Mouse (Mus musculus): ENCODE data around the gene Plscr2.

Gene Plscr2

DNA sequence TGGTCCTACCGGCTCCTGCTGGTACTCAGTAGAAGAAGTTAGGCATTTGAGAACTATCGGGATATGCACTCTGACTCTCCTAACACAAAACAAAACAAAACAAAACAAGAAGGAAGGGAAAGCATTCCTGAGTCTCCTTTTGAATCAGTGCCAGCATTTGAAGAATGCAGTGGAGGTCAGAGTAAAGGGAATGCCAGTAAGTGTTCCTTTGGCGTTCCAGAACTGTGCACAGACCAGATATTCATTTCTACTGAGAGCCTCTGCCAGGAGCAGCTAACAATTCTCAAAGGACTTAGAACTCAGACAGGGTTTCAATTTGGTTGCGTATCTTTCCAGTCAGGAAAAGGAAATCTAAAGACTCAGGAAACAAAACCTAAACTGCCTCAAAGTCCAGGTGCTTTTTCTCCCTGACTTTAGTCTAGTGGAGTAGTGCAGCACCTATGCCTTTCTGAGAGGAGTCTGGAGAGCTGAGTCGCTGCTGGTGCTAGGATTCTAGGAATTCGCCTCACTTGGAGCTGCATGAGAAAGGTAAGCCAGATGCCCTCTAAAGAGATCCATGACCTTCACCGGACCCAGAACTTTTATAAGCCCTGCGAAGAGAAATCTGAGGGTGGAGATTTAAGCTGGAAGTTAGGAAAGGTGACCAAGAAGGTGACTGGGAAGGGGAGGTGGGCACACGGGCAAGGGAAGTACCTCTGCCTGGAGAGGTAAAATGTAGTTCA lies at the start of gene Plscr2:
TSS of gene Plscr2 (plus strand) at position 117 of the 722 bp plus-strand sequence.
- no peak for DNase-seq (ENCODE audit: low read depth, low spot score)

DNA sequence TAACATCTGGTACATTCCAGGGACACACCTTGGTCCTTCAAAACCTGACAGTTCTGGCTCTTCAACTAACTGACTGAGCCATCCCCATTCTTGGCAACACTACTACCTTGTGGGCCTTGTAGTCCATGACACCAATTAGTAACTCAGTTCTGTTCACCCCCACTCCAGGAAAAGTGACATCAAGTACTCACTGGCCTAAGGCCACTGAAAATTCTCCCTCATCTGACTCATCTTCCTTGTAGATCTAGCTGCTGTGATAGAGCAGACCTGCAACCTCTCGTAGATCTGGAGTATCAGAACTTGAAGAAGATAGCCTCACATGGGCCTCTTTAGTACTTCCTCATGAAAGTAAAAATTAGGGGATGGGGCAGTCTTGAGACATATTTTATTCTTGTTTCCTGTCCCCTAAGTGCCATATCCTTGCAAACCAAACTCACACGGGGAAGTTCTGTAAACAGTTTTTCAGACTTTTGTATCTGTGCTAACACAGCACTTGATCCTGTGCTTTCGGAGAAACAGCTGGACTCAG lies 49.2 kb upstream of the Plscr2 start:
- DNase-seq (ENCODE audit: low read depth, low spot score), result no peak

DNA sequence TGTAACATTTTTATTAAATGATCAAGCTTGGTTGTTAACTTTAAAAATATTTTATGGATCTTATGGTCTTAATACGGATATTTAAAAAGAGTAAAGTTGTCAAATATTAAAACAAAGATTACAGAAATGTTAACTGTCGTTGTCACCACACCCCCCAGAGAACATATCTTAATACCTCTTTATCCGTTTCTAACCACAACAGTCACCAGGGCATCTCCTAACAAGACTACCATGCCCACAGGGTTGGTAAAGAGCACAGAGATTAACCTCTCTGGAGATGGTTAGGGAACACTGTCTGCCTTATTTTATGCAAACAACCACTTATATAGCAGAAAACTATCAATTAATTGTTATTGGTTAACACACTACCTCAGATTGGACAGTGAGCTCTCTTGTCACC lies 48.6 kb upstream of the Plscr2 start:
- no peak for DNase-seq (ENCODE audit: low read depth, low spot score)

DNA sequence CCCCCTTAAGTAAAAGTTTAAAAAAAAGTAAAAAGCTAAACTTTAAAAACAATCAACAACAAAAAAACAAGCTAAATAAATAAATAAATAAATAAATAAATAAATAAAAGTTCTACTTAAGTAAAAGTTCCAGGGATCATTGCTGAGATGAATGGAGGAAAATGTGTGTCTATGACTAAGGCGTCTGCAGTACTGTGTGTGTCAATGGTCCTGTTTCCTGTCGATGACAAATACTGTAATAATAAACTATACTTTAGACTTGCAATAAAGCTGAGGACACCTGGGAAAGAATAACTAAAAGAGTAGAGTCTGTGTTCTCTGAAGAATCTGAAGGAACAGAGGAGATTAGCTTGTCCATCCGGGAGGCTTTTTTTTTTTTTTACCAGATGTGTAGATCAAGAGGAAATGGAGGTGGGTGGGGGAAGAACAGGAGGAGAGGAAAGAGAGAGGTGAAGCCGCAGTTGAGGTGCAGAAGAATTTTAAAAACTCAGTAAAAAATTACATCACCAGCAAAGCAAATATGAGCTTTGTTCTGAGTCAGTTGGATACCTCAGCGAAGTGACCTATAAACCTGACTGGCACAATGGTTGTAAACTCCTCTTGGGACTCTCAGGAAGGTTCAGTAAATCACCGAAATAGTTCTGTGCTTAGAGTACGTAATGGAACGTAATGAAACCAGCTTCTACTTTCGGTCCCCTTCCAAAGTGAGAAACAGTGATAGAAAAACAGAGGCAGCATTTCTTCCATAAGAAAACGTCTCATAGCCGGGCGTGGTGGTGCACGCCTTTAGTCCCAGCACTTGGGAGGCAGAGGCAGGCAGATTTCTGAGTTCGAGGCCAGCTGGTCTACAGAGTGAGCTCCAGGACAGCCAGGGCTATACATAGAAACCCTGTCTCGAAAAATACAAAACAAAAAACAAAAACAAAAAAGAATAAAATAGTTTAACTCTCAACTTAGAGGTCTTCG lies 46.3 kb upstream of the Plscr2 start:
- DNase-seq (ENCODE audit: low read depth, low spot score), result no peak

DNA sequence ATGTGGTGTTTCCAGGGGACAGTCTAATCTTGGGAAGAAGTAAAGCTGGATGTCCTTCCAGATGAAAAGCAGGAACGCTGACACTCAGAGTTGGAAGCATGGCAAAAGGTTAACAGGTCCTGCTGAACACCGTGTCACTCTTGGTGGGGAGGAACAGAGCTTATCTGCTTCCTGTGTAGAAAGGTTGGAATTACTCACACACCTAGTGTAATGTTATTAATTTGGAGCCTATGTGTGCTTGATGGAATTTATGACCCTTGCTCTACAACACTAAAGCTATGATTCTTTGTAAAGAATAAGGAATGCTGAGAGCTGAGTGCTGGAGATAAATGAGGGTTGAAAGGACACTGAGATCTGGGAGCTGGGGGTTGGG lies 45.6 kb upstream of the Plscr2 start:
- DNase-seq (ENCODE audit: low read depth, low spot score), result no peak

DNA sequence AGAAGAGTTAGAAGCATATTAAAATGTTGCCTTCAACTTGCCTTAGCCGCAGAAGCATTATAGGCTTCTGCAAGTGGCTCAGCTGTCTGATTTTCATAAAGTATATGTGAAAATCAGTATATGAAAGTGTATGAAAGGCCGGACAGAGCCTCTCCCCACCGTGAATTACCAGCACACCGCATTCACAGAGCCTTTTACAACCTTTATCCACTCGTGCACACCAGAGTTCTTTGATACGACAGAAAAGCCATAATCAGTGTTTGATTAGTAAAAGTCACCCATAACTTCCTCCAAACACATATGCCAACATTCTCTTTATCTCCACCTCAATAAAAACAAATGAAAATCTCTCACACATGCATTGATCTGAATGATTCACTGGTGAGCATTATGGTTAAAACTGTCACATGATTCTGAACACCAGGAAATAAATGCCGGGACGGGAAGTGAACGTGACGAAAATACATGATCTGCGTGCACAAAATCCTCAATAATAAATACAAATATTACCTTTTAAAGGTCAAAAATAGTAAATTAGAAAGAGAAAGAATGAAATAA lies 40.4 kb upstream of the Plscr2 start:
- DNase-seq (ENCODE audit: low read depth, low spot score), result no peak

DNA sequence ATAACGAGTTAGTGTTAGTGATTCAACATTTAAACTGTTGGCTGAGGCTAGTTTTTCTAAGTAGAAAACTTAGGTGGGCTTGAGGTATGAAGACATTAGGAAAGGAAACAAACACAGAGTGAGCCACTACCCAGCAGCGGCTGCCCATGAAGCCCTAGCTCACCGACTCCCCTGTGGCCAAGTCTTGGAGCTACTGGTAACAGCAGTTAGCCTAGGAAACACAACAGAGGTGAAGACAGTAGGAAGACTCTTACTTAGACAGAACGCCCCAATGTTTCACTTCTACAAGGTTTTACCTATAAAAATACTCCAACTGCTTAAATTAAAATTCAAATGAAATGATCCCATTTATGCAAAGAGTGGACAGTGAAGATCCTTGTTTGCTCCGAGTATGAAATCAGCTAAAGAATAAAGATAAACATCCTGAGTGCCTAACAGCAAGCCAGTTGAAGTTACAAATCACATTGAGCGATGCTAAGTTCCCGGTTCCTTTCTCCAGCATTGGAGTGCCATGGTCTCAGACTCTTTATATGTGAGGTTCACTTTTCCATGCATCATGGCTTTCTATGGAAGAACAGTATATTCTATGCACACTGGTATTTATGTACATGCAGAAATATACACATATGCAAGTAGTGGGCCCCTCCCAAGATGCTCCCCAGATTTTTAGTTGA lies 26.5 kb upstream of the Plscr2 start:
- DNase-seq (ENCODE audit: low read depth, low spot score), result no peak

DNA sequence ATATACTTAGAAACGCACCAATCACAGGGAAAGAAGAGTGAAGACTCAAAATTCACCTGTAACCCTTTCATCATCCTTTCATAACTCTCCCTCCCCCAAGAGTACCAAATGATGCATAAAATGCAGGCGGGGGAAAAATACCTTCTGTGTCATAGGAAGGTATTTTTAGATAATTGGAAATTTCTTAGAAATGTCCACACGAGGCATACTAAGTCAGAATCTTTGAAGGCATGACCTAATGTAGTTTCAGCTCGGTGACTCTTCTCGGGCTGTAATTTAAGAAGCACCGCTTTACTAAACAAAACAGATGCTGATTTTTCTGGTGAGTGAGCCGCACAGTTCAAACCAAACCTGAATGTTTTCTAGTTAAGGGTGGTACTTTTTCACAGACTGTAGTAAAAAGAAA lies 26.0 kb upstream of the Plscr2 start, which contains the start of gene Plscr1:
TSS of gene Plscr1 (plus strand) at position 304 of the 406 bp plus-strand sequence.
- no peak for DNase-seq (ENCODE audit: low read depth, low spot score)

DNA sequence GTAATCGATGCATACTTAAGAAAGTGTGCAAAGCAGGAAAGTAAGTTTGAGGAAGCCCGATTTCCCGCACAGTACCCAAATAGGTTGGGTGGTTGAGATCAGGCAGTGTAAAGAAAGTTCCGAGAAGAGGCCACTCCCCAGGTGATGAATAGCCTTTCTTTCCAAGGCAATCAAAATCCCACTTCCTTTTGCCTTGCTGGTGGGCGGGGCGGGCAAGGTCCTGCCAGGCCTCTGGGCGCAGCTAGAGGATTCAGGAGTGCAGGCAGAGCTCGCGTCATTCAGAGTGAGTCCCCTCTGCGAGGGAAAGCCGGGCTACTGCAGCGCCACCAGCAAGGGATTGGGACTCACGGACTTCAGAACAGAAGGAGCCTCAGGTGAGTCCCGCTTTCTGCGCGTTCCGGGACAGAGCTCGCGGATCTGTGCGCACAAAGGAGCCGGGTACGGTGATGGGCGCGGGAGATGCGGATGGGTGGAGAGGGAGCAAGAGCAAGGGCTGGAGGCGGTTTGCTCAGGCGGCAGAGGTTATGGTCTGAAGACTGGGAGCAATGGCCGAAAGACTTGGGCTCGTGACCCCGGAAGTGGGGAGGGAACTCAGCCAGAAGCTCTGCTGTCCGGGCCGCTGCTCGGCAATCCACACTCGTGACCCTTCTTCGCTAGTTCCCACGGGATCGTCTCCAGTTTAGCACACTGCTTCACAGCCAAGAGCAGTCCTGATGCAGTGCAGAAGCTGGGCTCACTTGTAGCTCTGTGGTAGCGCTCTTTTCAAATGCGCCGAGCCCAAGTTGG lies 25.2 kb upstream of the Plscr2 start:
- peak; percentile 59 for DNase-seq (ENCODE audit: low read depth, low spot score)

DNA sequence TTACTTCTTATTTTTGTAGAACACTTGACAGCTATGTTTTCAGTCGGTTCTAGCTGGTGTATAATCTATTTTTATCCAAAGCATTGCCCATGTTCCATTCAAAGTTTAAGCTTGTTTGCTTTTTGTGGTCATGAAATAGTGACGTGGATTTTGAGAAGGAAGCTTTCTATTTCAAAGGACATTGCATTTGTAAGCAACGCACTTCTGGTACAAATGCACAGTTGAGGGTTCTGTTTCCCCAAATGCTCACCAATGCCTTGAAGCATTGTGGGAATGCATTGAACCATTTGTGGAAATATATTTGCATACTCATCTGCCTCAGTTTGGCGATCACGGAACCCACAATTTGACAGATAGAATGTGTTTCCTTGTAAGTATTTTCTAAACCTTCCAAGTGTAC lies 22.7 kb upstream of the Plscr2 start:
- no peak for DNase-seq (ENCODE audit: low read depth, low spot score)

DNA sequence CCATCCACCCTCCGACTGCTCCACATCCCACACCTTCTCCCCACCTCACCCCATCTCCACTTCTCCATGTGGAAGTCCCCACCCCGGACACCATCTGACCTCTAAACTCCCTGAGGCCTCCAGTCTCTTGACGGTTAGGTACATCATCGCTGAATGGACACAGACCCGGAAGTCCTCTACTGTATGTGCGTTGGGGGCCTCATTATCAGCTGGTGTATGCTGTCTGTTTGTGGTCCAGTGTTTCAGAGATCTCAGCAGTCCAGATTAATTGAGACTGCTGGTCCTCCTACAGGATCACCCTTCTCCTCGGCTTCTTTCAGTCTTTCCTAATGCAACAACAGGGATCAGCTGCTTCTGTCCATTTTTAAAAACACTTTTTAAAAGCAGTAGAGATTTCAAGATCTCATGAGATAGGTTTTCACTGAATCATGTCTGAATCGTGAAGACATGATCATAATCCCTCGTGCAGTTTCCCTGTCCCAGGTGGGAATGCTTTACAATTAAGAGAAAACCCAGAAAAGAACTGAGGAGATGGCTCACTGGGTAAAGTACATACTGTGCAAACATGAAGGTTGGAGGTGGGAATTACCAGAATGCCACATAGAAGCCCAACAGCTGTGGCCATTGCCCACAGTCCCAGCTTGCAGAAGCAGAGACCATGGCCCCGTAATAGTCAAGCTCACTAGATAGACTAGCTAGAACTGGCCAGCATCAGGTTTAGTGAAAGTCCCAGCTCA lies 21.6 kb upstream of the Plscr2 start:
- DNase-seq (ENCODE audit: low read depth, low spot score), result no peak

DNA sequence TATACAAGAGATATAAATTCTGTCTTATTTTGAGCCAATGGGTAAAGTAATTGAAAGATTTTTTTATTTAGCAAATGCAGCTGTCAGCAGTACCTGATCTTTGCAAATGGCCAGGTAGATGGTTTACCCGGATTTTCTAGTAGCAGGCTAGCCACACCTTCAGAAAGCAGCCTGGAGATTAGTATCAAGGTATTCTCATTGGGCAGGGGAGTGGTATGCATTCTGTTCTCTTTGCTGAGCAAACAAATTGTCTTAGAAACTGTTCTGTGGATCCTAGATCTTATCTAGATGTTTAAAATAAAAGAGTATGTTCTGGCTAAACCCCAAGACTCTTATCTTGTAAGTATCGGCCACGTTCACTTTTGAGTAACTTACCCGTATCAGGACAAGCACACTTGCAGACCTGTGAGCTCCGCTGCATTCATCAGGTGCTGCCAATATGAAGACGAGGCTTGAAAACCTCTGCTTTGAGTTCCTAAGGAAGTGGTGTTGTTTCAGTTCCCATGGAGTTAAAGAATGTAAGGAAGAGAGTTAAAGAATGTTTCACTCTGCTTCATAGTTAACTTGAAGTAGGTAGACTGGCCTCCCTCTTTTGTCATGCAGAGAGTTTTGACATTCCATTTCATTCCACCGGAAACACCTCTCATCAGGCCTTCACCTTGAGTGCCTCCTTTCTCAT lies 14.8 kb upstream of the Plscr2 start:
- no peak for DNase-seq (ENCODE audit: low read depth, low spot score)

DNA sequence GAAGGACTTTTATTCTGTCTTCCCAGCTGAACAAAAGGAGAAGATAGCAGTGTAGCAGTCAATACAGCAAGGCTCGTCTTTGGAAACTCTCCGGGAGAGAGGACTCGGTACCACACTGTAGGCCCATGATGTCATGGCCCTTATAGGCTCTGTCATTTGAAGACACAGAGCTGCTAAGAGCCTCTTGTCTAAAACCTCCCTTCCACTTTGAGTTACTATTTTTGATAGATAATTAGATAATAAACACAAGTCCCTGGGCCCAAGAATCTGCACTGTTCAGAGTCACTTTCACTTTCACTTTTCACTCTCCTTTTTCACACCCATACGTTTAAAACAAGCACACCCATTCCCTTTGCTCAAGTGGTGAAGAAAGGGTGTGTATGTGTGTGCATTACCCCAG lies 9.7 kb upstream of the Plscr2 start:
- no peak for DNase-seq (ENCODE audit: low read depth, low spot score)

DNA sequence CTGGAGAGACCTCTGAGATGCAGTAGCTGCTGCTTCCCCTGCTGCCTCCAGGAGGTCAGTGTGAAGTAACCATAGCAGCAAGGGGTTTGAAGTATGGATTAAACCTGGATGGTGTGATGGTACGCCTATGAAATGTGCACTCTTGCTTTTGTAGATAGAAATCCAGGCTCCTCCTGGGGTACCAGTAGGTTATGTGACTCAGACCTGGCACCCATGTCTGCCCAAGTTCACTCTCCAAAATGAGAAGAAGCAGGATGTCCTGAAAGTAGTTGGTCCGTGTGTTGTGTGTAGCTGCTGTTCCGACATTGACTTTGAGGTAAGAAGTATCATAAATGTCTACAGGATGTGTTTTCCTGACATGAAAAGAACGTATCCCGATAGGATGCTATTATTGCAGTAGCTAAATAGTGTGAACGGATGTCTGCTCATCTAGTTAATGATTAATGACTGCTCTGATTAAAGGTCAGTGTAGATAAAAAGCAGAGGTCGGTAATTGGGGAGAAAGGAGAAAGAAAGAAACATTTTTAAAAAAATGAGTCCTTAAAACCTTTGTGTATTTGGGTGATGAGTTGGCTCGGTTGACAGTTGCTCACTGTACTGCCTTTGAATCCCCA lies 8.7 kb upstream of the Plscr2 start:
- DNase-seq (ENCODE audit: low read depth, low spot score), result no peak

DNA sequence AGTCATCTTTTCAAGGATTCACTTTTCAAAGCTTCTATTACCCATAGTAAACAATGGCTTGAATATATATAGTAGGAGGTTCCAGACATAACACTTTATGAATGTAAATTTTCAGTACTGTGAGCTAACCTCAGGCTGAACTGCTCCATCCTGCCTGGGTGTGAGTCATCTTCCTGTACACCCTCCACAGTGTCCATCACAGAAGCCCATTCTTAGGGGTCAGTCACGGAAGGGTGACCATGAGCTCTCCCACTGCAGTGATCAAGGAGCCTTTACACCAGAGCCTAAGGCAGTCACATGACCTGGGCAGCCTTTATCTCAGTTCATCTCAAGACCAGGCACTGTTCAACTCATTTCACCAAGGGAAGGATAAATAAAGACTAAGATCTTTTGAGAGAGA lies 7.7 kb upstream of the Plscr2 start:
- DNase-seq (ENCODE audit: low read depth, low spot score), result no peak

DNA sequence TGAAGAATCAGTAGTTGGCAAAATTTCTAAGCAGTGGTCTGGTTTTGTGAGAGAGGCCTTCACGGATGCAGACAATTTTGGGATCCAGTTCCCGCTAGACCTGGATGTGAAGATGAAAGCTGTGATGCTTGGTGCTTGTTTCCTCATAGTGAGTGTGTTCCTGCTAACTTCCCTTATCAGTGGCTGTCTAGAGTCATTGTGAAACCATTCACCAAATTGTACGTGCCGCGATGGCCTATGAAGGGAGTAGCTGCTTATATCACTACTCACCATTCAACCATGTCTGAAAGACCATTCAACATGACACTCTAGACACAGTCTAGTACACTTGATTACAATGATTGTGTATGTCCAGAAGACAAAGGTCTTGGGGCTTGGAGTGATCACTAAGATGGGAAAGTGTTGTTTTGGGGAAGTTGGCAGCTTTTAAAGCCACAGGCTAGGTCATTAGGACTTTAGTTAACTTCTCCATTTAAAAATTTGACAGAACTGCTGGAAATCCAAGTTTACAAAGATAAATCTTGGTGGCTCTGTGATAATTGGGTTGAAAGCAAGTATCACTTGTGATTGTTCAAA lies 5.5 kb upstream of the Plscr2 start:
- DNase-seq (ENCODE audit: low read depth, low spot score), result no peak

DNA sequence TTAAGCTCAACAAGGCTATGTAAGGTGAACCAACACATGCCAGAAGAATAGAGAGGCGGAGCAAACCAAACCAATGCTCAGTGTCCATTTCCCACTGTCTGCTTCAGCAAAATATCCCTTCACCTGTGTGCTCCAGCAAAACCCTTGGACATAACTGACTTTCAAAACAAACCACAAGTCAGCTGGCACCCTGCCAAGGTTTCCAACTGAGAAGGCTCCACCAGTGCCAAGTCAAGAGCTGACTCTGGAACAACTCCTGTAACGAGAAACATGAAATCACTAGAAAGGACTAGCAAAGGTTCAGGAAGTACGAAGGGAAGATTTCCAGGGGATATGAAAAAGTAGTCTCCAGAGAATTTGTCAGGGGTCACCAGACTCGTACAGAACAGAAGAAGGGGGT lies 4.5 kb upstream of the Plscr2 start:
- DNase-seq (ENCODE audit: low read depth, low spot score), result no peak

DNA sequence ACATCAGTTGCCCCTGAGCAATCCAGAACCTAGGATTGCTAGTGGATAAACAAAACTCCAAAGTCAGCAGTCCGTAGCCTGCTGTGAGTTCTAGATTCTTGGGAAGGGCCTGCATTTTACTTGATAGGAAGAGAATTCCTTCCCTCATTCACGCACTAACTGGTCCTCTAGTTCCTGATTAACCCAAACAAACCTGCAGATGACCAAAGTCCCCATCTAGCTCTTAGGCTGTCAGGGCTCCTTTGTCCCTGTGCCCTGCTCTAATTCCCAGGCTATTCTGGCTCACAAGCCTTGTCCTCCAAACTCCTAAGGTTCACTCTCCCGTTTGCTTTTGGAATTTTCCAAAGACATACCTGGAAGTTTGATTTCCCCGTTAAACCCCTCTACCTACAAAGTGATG lies 2.8 kb upstream of the Plscr2 start:
- no peak for DNase-seq (ENCODE audit: low read depth, low spot score)

DNA sequence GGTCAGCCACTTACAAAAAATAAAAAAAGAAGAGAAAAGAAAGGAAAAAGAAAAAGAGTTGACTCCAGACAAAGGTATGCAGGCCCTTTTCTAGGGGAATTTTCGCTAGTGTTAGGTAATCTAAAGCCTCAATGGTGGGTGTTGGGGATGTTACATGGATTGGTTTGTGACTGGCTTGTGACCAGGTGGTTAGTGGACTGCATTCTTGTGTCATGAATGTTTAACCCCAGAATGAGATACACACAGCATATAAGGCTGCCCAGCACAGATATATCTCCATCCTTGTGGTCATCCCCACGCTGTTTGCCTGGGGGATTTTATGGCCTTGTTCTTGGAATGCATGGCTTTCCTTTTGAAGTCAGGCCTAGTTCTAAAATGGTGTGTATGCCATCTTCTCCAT lies 2.1 kb upstream of the Plscr2 start:
- no peak for DNase-seq (ENCODE audit: low read depth, low spot score)
